Mouse (Mus musculus) forebrain, embryonic 16.5 days (tissue): ENCODE measurements at regions not wholly inside any gene's neighbourhood (a gene's known extent, or its start where the extent isn't known, plus 50 kb on each side); places are given as distances from the start of the nearest gene placed in this dataset.
A peak's percentile ranks its signal among the peaks of the same experiment; 100 is the strongest.

ENCODE experiments used
- ATAC-seq: fragments of 200-750 bp; cut with Nextera tagmentation; 2 replicates; pipeline ENCODE4 v1.8.0; 2017; ENCODE audit warnings: mild to moderate bottlenecking, moderate library complexity
- H3K27ac ChIP-seq: fragments of 300-500 bp; sonication (generic); 2 replicates; pipeline ENCODE4 v1.5.1; 2014; ENCODE audit warnings: low read length, control low read depth
- H3K27me3 ChIP-seq: fragments of 300-500 bp; sonication (generic); replicated peaks from 2 replicates; pipeline ENCODE4 v1.6.1; 2014; ENCODE audit warnings: low read length; ENCODE audit not compliant: control insufficient read depth, insufficient read depth
- H3K36me3 ChIP-seq: fragments of 300-500 bp; sonication (generic); 2 replicates; pipeline ENCODE4 v1.6.1; 2014; ENCODE audit not compliant: control insufficient read depth, insufficient read depth
- H3K4me1 ChIP-seq: fragments of 300-500 bp; sonication (generic); replicated peaks from 2 replicates; pipeline ENCODE4 v1.6.1; 2014; ENCODE audit warnings: low read length; ENCODE audit not compliant: control insufficient read depth, insufficient read depth
- H3K4me2 ChIP-seq: fragments of 300-500 bp; sonication (generic); 2 replicates; pipeline ENCODE4 v1.6.1; 2014; ENCODE audit warnings: mild to moderate bottlenecking, low read length, control low read depth
- H3K4me3 ChIP-seq: fragments of 300-500 bp; sonication (generic); replicated peaks from 2 replicates; pipeline ENCODE4 v1.5.1; 2014; ENCODE audit warnings: mild to moderate bottlenecking, low read length, control low read depth
- H3K9ac ChIP-seq: fragments of 300-500 bp; sonication (generic); replicated peaks from 2 replicates; pipeline ENCODE4 v1.6.1; 2014; ENCODE audit warnings: low read depth, low read length, control low read depth
- H3K9me3 ChIP-seq: fragments of 300-500 bp; sonication (generic); 2 replicates; pipeline ENCODE4 v1.6.1; 2016; ENCODE audit warnings: low read length; ENCODE audit not compliant: control insufficient read depth
- WGBS: fragments of 180-500 bp; shearing (Covaris S2); extraction: QIAGEN DNeasy Blood & Tissue Kit; methylation state at CpG from one replicate; pipeline ENCODE4 v1.1.7; 2014; 5-methylcytosine and 5-hydroxymethylcytosine counted together

GRCm38 (mm10) chr1:55884576-55884975 lies 478.9 kb downstream of the Plcl1 start:
- no peaks in the 10 kb centered on the region for H3K36me3 ChIP-seq
- ATAC-seq, result no peak
- H3K4me2 ChIP-seq, result no peak overlapping the region
- no peak overlapping the region for H3K9ac ChIP-seq
- peaks cover 29% of the 10 kb centered on the region for H3K4me1 ChIP-seq
- H3K27me3 ChIP-seq, result no peaks in the 10 kb centered on the region
- H3K4me3 ChIP-seq, result no peak overlapping the region
- no peaks in the 10 kb centered on the region for H3K9me3 ChIP-seq
- no peak overlapping the region for H3K27ac ChIP-seq

- Histone ChIP-seq H3K9me3 (no peaks in the 10 kb centered on the region), H3K27ac (peak overlapping the region; percentile 75; the same call in 1 of the 2 replicates), H3K4me3 (no peak overlapping the region), H3K36me3 (no peaks in the 10 kb centered on the region), H3K27me3 (no peaks in the 10 kb centered on the region), H3K4me1 (peaks cover 31% of the 10 kb centered on the region), H3K4me2 (no peak overlapping the region), H3K9ac (no peak overlapping the region)
- ATAC-seq, result peak; percentile 70
- WGBS, result 3% methylated on average over 5 of the region's 5 CpGs
These were observed 480.8 kb downstream of the Plcl1 start for GRCm38 (mm10) chr1:55886383-55887070.

- Histone ChIP-seq H3K27me3 (no peaks in the 10 kb centered on the region), H3K36me3 (no peaks in the 10 kb centered on the region), H3K4me3 (no peak overlapping the region), H3K4me2 (peak overlapping the region; percentile 17; the same call in 1 of the 2 replicates), H3K27ac (peak overlapping the region; percentile 75), H3K9ac (no peak overlapping the region), H3K9me3 (no peaks in the 10 kb centered on the region), H3K4me1 (peaks cover 31% of the 10 kb centered on the region)
- 12% methylated on average over 7 of the region's 7 CpGs for WGBS
- peak; percentile 24; the same call in 1 of the 2 replicates for ATAC-seq
These were observed 481.7 kb downstream of the Plcl1 start for GRCm38 (mm10) chr1:55887386-55887785.

- Histone ChIP-seq H3K9ac (peak overlapping the region; percentile 45), H3K27me3 (no peaks in the 10 kb centered on the region), H3K4me1 (peaks cover 31% of the 10 kb centered on the region), H3K4me2 (peak overlapping the region; percentile 40), H3K9me3 (no peaks in the 10 kb centered on the region), H3K27ac (peak overlapping the region; percentile 86), H3K36me3 (no peaks in the 10 kb centered on the region), H3K4me3 (0 out of 2 replicates have a peak overlapping the region, but pooled peaks have one; percentile 9)
- 18% methylated on average over 17 of the region's 17 CpGs for WGBS
- ATAC-seq, result peak; percentile 57
These were observed 483.1 kb downstream of the Plcl1 start for GRCm38 (mm10) chr1:55888711-55889366.

- Histone ChIP-seq H3K9me3 (no peaks in the 10 kb centered on the region), H3K36me3 (no peaks in the 10 kb centered on the region), H3K4me3 (no peak overlapping the region), H3K4me2 (no peak overlapping the region), H3K27ac (peak overlapping the region; percentile 45; the same call in 1 of the 2 replicates), H3K9ac (no peak overlapping the region), H3K4me1 (peaks cover 31% of the 10 kb centered on the region), H3K27me3 (no peaks in the 10 kb centered on the region)
- ATAC-seq, result 0 out of 2 replicates have a peak, but pooled peaks have one; percentile 54
- WGBS, result 52% methylated on average over 15 of the region's 15 CpGs
These were observed 484.9 kb downstream of the Plcl1 start for GRCm38 (mm10) chr1:55890511-55891151.

- 78% methylated on average over 10 of the region's 10 CpGs for WGBS
These were observed 486.2 kb downstream of the Plcl1 start for GRCm38 (mm10) chr1:55891894-55892293.

GRCm38 (mm10) chr1:55897572-55897971 lies 491.9 kb downstream of the Plcl1 start:
- WGBS, result 67% methylated on average over 2 of the region's 2 CpGs
- Histone ChIP-seq H3K4me3 (no peak overlapping the region), H3K4me2 (no peak overlapping the region), H3K9ac (no peak overlapping the region), H3K4me1 (peaks cover 7% of the 10 kb centered on the region), H3K36me3 (no peaks in the 10 kb centered on the region), H3K9me3 (no peaks in the 10 kb centered on the region), H3K27me3 (no peaks in the 10 kb centered on the region), H3K27ac (0 out of 2 replicates have a peak overlapping the region, but pooled peaks have one; percentile 37)
- no peak for ATAC-seq

More at GRCm38 (mm10) chr1:55891894-55892293, 486.2 kb downstream of the Plcl1 start:
- Histone ChIP-seq H3K27ac (no peak overlapping the region), H3K4me1 (peaks cover 29% of the 10 kb centered on the region), H3K27me3 (no peaks in the 10 kb centered on the region), H3K9me3 (no peaks in the 10 kb centered on the region), H3K4me2 (no peak overlapping the region), H3K4me3 (no peak overlapping the region), H3K36me3 (no peaks in the 10 kb centered on the region), H3K9ac (no peak overlapping the region)
- no peak for ATAC-seq

GRCm38 (mm10) chr1:55898031-55898430 lies 492.3 kb downstream of the Plcl1 start:
- Histone ChIP-seq H3K9me3 (no peaks in the 10 kb centered on the region), H3K4me2 (no peak overlapping the region), H3K4me1 (peaks cover 7% of the 10 kb centered on the region), H3K9ac (no peak overlapping the region), H3K27ac (no peak overlapping the region), H3K27me3 (no peaks in the 10 kb centered on the region), H3K4me3 (no peak overlapping the region), H3K36me3 (no peaks in the 10 kb centered on the region)
- WGBS, result 11% methylated on average over 3 of the region's 3 CpGs
- no peak for ATAC-seq

GRCm38 (mm10) chr1:55900033-55900432 lies 494.3 kb downstream of the Plcl1 start:
- 43% methylated on average over 3 of the region's 3 CpGs for WGBS
- no peak overlapping the region for H3K9ac ChIP-seq
- H3K4me1 ChIP-seq, result peaks cover 7% of the 10 kb centered on the region
- no peaks in the 10 kb centered on the region for H3K27me3 ChIP-seq
- no peak overlapping the region for H3K4me2 ChIP-seq
- H3K27ac ChIP-seq, result peak overlapping the region; percentile 65; the same call in 1 of the 2 replicates
- no peaks in the 10 kb centered on the region for H3K36me3 ChIP-seq
- peak; percentile 63 for ATAC-seq
- no peaks in the 10 kb centered on the region for H3K9me3 ChIP-seq
- H3K4me3 ChIP-seq, result no peak overlapping the region
